Mouse (Mus musculus) gastrocnemius, adult 2 months (tissue): Measurements from ENCODE around the gene Senp5. TPM values are rescaled to one million over a fixed set of nuclear protein-coding genes. Genes with fewer than 3 reads are reported as not detected.
"Not testable (repeated sequence)": the region's sequence is repeated elsewhere in the genome, so short reads cannot be mapped to it uniquely, and the experiment has no call there.

ENCODE experiments used
- DNase-seq: peaks from one replicate; pipeline ENCODE4 v3.0.0; 2022
- H3K27ac ChIP-seq: fragments of 200-600 bp; 2 replicates; pipeline ENCODE4 v1.8.1; 2022; ENCODE audit warnings: mild to moderate bottlenecking
- H3K4me3 ChIP-seq: fragments of 200-600 bp; 2 replicates; pipeline ENCODE4 v1.8.1; 2022; ENCODE audit warnings: mild to moderate bottlenecking, moderate library complexity
- CTCF ChIP-seq: fragments of 200-600 bp; IDR thresholded peaks from 2 replicates; pipeline ENCODE4 v1.8.1; 2022; ENCODE audit warnings: antibody characterized with exemption, mild to moderate bottlenecking, moderate library complexity
- intact Hi-C: fragments of 180-260 bp; cut with DNase I; formaldehyde crosslinking; loops from one replicate; pipeline ENCODE4 v1.15.1; 2025
- total RNA-seq, 2 experiments: library from RNA; stranded (reverse); gene quantifications; 2 replicates each; pipeline ENCODE4 v1.2.3; 2021

Gene Senp5
- total RNA-seq, 2 experiments from 2014 or later: 10.3 to 12.8 TPM

GRCm38 (mm10) chr16:31979501-31979900, 23.6 kb downstream of the Senp5 start:
- no peak for DNase-seq
- TF ChIP-seq CTCF: no peak
- Histone ChIP-seq H3K27ac (no peak overlapping the region), H3K4me3 (no peak overlapping the region)
- intact Hi-C loops: no loop called here

GRCm38 (mm10) chr16:31975258-31975657, 27.8 kb downstream of the Senp5 start:
- no peak overlapping the region for H3K27ac ChIP-seq
- DNase-seq: no peak
- intact Hi-C loops: no loop called here
- H3K4me3 ChIP-seq: no peak overlapping the region
- TF ChIP-seq CTCF: no peak

- intact Hi-C loops: no loop called here
- no peak for TF ChIP-seq CTCF
These were observed 39.9 kb downstream of the Senp5 start for GRCm38 (mm10) chr16:31963224-31963623.

GRCm38 (mm10) chr16:31948345-31948774, 54.7 kb downstream of the Senp5 start, which contains the start of the genes 0610012G03Rik and Ncbp2:
0610012G03Rik (minus strand) TSS chr16:31948494.
Ncbp2 (plus strand) TSS chr16:31948513.
- H3K27ac ChIP-seq: peak within 1 kb of the TSS; percentile 96
- DNase-seq: peak; percentile 98
- TF ChIP-seq CTCF: no peak; the same call in 1 of the 2 replicates
- intact Hi-C loops: loop anchor here (2.0 to 10.0 kb wide), 2 partner anchors 54 to 296 kb away; partner anchors contain the start of genes Fbxo45, Senp5 and Wdr53
- H3K4me3 ChIP-seq: peak within 1 kb of the TSS; percentile 98

More at GRCm38 (mm10) chr16:31963224-31963623, 39.9 kb downstream of the Senp5 start:
- H3K27ac ChIP-seq: no peak overlapping the region
- no peak overlapping the region for H3K4me3 ChIP-seq
- DNase-seq: no peak

GRCm38 (mm10) chr16:31947901-31948316, 55.2 kb downstream of the Senp5 start:
- no peak for TF ChIP-seq CTCF
- DNase-seq: no peak
- intact Hi-C loops: loop anchor here (2.0 to 10.0 kb wide), 2 partner anchors 55 to 297 kb away; partner anchors contain the start of genes Fbxo45, Senp5 and Wdr53
- Histone ChIP-seq H3K4me3 (peak overlapping the region; percentile 98), H3K27ac (peak overlapping the region; percentile 96)

- intact Hi-C loops: loop anchor here (10.0 kb wide), 1 partner anchor 297 kb away; the partner anchor contains the start of genes Fbxo45 and Wdr53
- Histone ChIP-seq H3K4me3 (peak overlapping the region; percentile 98), H3K27ac (peak overlapping the region; percentile 96)
- no peak for TF ChIP-seq CTCF
- no peak for DNase-seq
These were observed 55.8 kb downstream of the Senp5 start for GRCm38 (mm10) chr16:31947333-31947732.

GRCm38 (mm10) chr16:31945986-31946385, 57.1 kb downstream of the Senp5 start:
- intact Hi-C loops: loop anchor here (10.0 kb wide), 1 partner anchor 299 kb away; the partner anchor contains the start of genes Fbxo45 and Wdr53
- not testable (repeated sequence) for H3K27ac ChIP-seq, DNase-seq
- peak overlapping the region; percentile 98 for H3K4me3 ChIP-seq

GRCm38 (mm10) chr16:31945372-31945771, 57.7 kb downstream of the Senp5 start:
- intact Hi-C loops: loop anchor here (10.0 kb wide), 1 partner anchor 299 kb away; the partner anchor contains the start of genes Fbxo45 and Wdr53
- no peak overlapping the region for H3K4me3 ChIP-seq
- TF ChIP-seq CTCF: no peak
- DNase-seq: no peak
- H3K27ac ChIP-seq: no peak overlapping the region

GRCm38 (mm10) chr16:31944698-31945255, 58.3 kb downstream of the Senp5 start:
- no peak overlapping the region for H3K4me3 ChIP-seq
- H3K27ac ChIP-seq: no peak overlapping the region
- no peak for DNase-seq
- intact Hi-C loops: loop anchor here (10.0 kb wide), 1 partner anchor 300 kb away; the partner anchor contains the start of genes Fbxo45 and Wdr53
- no peak for TF ChIP-seq CTCF

- intact Hi-C loops: loop anchor here (10.0 kb wide), 1 partner anchor 301 kb away; the partner anchor contains the start of genes Fbxo45 and Wdr53
- TF ChIP-seq CTCF: peak; percentile 85
- Histone ChIP-seq H3K27ac (peak overlapping the region; percentile 9; the same call in 1 of the 2 replicates), H3K4me3 (no peak overlapping the region)
- peak; percentile 80 for DNase-seq
These were observed 59.1 kb downstream of the Senp5 start for GRCm38 (mm10) chr16:31943980-31944379.

- H3K27ac ChIP-seq: no peak overlapping the region
- intact Hi-C loops: loop anchor here (10.0 kb wide), 1 partner anchor 304 kb away; the partner anchor contains the start of genes Fbxo45 and Wdr53
- DNase-seq: no peak
- H3K4me3 ChIP-seq: no peak overlapping the region
- TF ChIP-seq CTCF: no peak
These were observed 62.5 kb downstream of the Senp5 start for GRCm38 (mm10) chr16:31940586-31940985.

GRCm38 (mm10) chr16:31938856-31939255, 64.2 kb downstream of the Senp5 start:
- no peak for DNase-seq
- no peak overlapping the region for H3K4me3 ChIP-seq
- intact Hi-C loops: no loop called here
- no peak for TF ChIP-seq CTCF
- H3K27ac ChIP-seq: peak overlapping the region; percentile 41

- no peak overlapping the region for H3K27ac ChIP-seq
- no peak for TF ChIP-seq CTCF
- intact Hi-C loops: no loop called here
- no peak for DNase-seq
- H3K4me3 ChIP-seq: no peak overlapping the region
These were observed 66.5 kb downstream of the Senp5 start for GRCm38 (mm10) chr16:31936568-31936967.
